Mouse (Mus musculus): ENCODE measurements around the gene Ms4a4c.

GRCm38 (mm10) chr19:11447238-11447637, 42.7 kb downstream of the Ms4a4c start:
- no peak for TF ChIP-seq CTCF (IDR thresholded peaks at IDR 0.05; ENCODE audit: borderline replicate concordance, insufficient read depth, low read length)
- no peak for TF ChIP-seq POLR2A (IDR thresholded peaks at IDR 0.05; ENCODE audit: low read depth, low read length)
